Comparison of ENCODE assay signal across 20 mouse cellular contexts in genomic region chr4:139187930-139188329, GRCm38 (mm10). TPM values are rescaled to one million over a fixed set of nuclear protein-coding genes. Genes with fewer than 3 reads are reported as not detected.
DNase-seq lines count a peak whose midpoint lies in the region; ATAC-seq and TF ChIP-seq lines count a peak whose summit lies in the region.
"Had no signal": no experiment of that assay in that cellular context is flagged by ENCODE, and none has a peak within 500 bp of the region (broad histone marks: within the 10 kb centered on the region; RNA-seq: fewer than 3 reads in every experiment).

No protein-coding gene starts in this region.

- ATAC-seq in liver, embryonic 11.5 days (replicated peaks; ENCODE audit: low FRiP score): no peak
- ATAC-seq in lung, postnatal 0 days: no peak
- ATAC-seq in intestine, embryonic 15.5 days: no peak
- ATAC-seq: midbrain, embryonic 16.5 days had no signal

- WGBS in liver, embryonic 11.5 days: 62% methylated on average over 11 of the region's 11 CpGs
- WGBS in lung, postnatal 0 days: 64% methylated on average over 11 of the region's 11 CpGs
- WGBS in intestine, embryonic 15.5 days: 78% methylated on average over 11 of the region's 11 CpGs

- no peak overlapping the region for H3K9ac ChIP-seq in liver, embryonic 11.5 days (ENCODE audit: low read depth, low read length)
- no peak overlapping the region for H3K9ac ChIP-seq in lung, postnatal 0 days (replicated peaks; ENCODE audit: low read depth)
- no peak overlapping the region for H3K9ac ChIP-seq in intestine, embryonic 15.5 days
- H3K9ac ChIP-seq: embryonic facial prominence, embryonic 13.5 days; neural tube, embryonic 13.5 days had no signal

- no peaks in the 10 kb centered on the region for H3K36me3 ChIP-seq in liver, embryonic 11.5 days (ENCODE audit: control insufficient read depth, insufficient read depth, low read length)
- no peaks in the 10 kb centered on the region for H3K36me3 ChIP-seq in lung, postnatal 0 days (ENCODE audit: insufficient read depth, low read length)
- H3K36me3 ChIP-seq in splenic B cell, adult 2 months (ENCODE audit: control insufficient read depth, insufficient read depth, low read length, poor library complexity, severe bottlenecking): no peaks in the 10 kb centered on the region
- H3K36me3 ChIP-seq in intestine, embryonic 15.5 days: no peaks in the 10 kb centered on the region
- H3K36me3 ChIP-seq: embryonic facial prominence, embryonic 13.5 days; neural tube, embryonic 13.5 days had no signal

- no peaks in the 10 kb centered on the region for H3K9me3 ChIP-seq in liver, embryonic 11.5 days (ENCODE audit: control insufficient read depth, low read length)
- no peaks in the 10 kb centered on the region for H3K9me3 ChIP-seq in lung, postnatal 0 days (ENCODE audit: low read length)
- no peaks in the 10 kb centered on the region for H3K9me3 ChIP-seq in intestine, embryonic 15.5 days
- H3K9me3 ChIP-seq: G1E; neural tube, embryonic 13.5 days had no signal

- H3K4me2 ChIP-seq in liver, embryonic 11.5 days: no peak overlapping the region
- no peak overlapping the region for H3K4me2 ChIP-seq in lung, postnatal 0 days (replicated peaks; ENCODE audit: low read depth, low read length)
- H3K4me2 ChIP-seq in intestine, embryonic 15.5 days (replicated peaks): no peak overlapping the region
- H3K4me2 ChIP-seq: embryonic facial prominence, embryonic 13.5 days; heart, embryonic 11.5 days; neural tube, embryonic 13.5 days had no signal

- no peak for TF ChIP-seq EP300 in lung, postnatal 0 days (IDR thresholded peaks at IDR 0.05)

- no peak overlapping the region for H3K4me3 ChIP-seq in liver, embryonic 11.5 days (ENCODE audit: low read depth, low read length)
- H3K4me3 ChIP-seq in lung, postnatal 0 days (ENCODE audit: low read depth, low read length): no peak overlapping the region
- H3K4me3 ChIP-seq in intestine, embryonic 15.5 days (replicated peaks): no peak overlapping the region
- H3K4me3 ChIP-seq: embryonic facial prominence, embryonic 13.5 days; left cerebral cortex, adult 2 months; neural tube, embryonic 13.5 days had no signal

- H3K4me1 ChIP-seq in liver, embryonic 11.5 days (replicated peaks; ENCODE audit: control insufficient read depth, insufficient read depth, low read length): peaks cover 19% of the 10 kb centered on the region
- H3K4me1 ChIP-seq in lung, postnatal 0 days (ENCODE audit: insufficient read depth, low read depth, low read length): peaks cover 8% of the 10 kb centered on the region; the same call in 1 of the 2 replicates
- peaks cover 10% of the 10 kb centered on the region for H3K4me1 ChIP-seq in intestine, embryonic 15.5 days (replicated peaks)

- no peak overlapping the region for H3K27ac ChIP-seq in liver, embryonic 11.5 days (ENCODE audit: low read depth, low read length)
- no peak overlapping the region for H3K27ac ChIP-seq in lung, postnatal 0 days (ENCODE audit: low read length)
- no peak overlapping the region for H3K27ac ChIP-seq in intestine, embryonic 15.5 days
- H3K27ac ChIP-seq: embryonic facial prominence, embryonic 13.5 days; left cerebral cortex, adult 2 months; neural tube, embryonic 13.5 days had no signal

- no peak for TF ChIP-seq CTCF in lung, postnatal 0 days (IDR thresholded peaks at IDR 0.05)

- peak; percentile 22 for DNase-seq in liver
- no peak for DNase-seq in liver, embryonic 11.5 days (ENCODE audit: low spot score)
- DNase-seq in thymus, postnatal 25 days: peak; percentile 28
- no peak for DNase-seq in thymus, postnatal 36 days
- DNase-seq in lung, postnatal 0 days (ENCODE audit: low spot score): peak; percentile 43
- peak; percentile 26 for DNase-seq in splenic B cell, adult 2 months (ENCODE audit: low read depth, low spot score)
- no peak for DNase-seq in cerebellum, postnatal 4 days (ENCODE audit: low spot score in 2 of 2)
- DNase-seq: adrenal gland, postnatal 10 days; cerebellum, postnatal 36 days; gastrocnemius, postnatal 25 days; heart, postnatal 36 days; kidney, adult 9 months; right cerebral cortex, postnatal 4 days had no signal

- no peaks in the 10 kb centered on the region for H3K27me3 ChIP-seq in liver, embryonic 11.5 days (replicated peaks; ENCODE audit: control insufficient read depth, insufficient read depth, low read length)
- no peaks in the 10 kb centered on the region for H3K27me3 ChIP-seq in lung, postnatal 0 days (replicated peaks; ENCODE audit: insufficient read depth, low read length)
- H3K27me3 ChIP-seq in splenic B cell, adult 2 months (ENCODE audit: control insufficient read depth, insufficient read depth, low read length, poor library complexity, severe bottlenecking): no peaks in the 10 kb centered on the region
- H3K27me3 ChIP-seq in intestine, embryonic 15.5 days (replicated peaks): no peaks in the 10 kb centered on the region
- H3K27me3 ChIP-seq: embryonic facial prominence, embryonic 13.5 days; neural tube, embryonic 13.5 days had no signal

RNA-seq across cellular contexts. Expression of gene Capzb, which starts 4.8 kb away (rescaled TPM):
- polyA plus RNA-seq in liver, embryonic 11.5 days (2014; fragmentation: Nextera tagmentation; extraction: Ambion mirVana): 250 and 257 TPM in 2 replicates
- polyA plus RNA-seq in lung, postnatal 0 days (2015; fragmentation: Nextera tagmentation; extraction: Ambion mirVana): 401 and 408 TPM in 2 replicates
- polyA plus RNA-seq in intestine, embryonic 15.5 days (2015; fragmentation: Nextera tagmentation; extraction: Ambion mirVana): 410 and 425 TPM in 2 replicates

RNA-seq across cellular contexts. Expression of gene Minos1, which starts 57.0 kb away (rescaled TPM):
- 541 and 564 TPM in 2 replicates for polyA plus RNA-seq in liver, embryonic 11.5 days (2014; fragmentation: Nextera tagmentation; extraction: Ambion mirVana)
- polyA plus RNA-seq in lung, postnatal 0 days (2015; fragmentation: Nextera tagmentation; extraction: Ambion mirVana): 474 and 487 TPM in 2 replicates
- polyA plus RNA-seq in intestine, embryonic 15.5 days (2015; fragmentation: Nextera tagmentation; extraction: Ambion mirVana): 640 and 702 TPM in 2 replicates

Comparison
In these comparisons a context has a peak if more than half of its experiments do, and no peak if none do; other contexts are left out.
1. DNase-seq: peak in liver (single experiment), thymus, postnatal 25 days (single experiment), lung, postnatal 0 days (single experiment) and splenic B cell, adult 2 months (single experiment); none in liver, embryonic 11.5 days (single experiment), thymus, postnatal 36 days (0 of 2) and cerebellum, postnatal 4 days (0 of 2).